Mouse (Mus musculus) kidney, adult 8-10 months (tissue): ENCODE measurements around the gene Sppl2c.

ENCODE experiments used
- DNase-seq, 2 experiments: peaks; one replicate each; pipeline ENCODE4 v3.0.0; 2022

Gene Sppl2c

GRCm38 (mm10) chr11:104186135-104186836 lies at the start of gene Sppl2c:
Sppl2c (plus strand) TSS chr11:104186327.
- DNase-seq, result no peak

GRCm38 (mm10) chr11:104138976-104139375 lies 47.2 kb upstream of the Sppl2c start:
- DNase-seq, result no peak

DNA sequence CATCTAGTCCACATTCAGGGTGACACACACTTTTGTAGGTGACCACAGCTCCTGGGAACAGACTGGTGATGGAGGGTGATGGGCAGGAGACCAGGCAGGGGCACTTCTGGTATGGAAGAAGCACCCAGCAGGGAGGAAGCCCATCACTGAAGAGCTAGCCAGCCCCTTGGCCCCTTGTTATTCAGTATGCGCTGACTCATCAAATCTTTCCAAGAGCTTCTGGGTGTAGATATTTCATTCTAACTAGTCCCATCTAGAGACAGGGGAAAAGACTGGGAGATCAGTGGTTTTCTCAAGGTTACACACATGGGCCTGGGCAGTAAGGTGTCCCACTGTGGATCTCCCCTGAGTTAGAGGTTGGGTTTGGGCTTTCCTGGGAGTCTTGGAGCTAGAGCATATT lies 41.2 kb upstream of the Sppl2c start:
- no peak for DNase-seq

DNA sequence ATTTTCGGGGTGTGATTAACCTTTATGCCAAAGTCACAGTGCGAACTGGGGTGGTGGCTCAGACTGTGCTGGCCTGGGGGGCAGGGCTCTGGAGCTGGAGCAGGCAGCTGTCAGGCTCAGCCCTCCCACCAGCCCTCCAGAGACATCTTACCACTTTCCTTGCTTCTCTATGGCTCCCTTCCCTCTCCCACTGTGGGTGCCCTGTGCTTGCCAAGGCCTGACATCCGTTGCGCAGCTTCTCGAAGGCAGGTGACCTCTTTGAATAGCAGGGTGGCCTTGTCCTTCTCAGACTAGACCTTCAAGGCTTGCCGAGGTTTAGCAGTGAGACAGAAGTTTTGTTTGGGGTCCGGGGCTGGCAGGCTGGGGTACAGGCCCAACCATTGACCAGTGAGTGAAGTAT lies 37.3 kb upstream of the Sppl2c start:
- DNase-seq, result no peak

- DNase-seq, result no peak
Measured at GRCm38 (mm10) chr11:104150911-104151310, 35.2 kb upstream of the Sppl2c start.

GRCm38 (mm10) chr11:104154332-104154731 lies 31.8 kb upstream of the Sppl2c start:
- no peak for DNase-seq

DNA sequence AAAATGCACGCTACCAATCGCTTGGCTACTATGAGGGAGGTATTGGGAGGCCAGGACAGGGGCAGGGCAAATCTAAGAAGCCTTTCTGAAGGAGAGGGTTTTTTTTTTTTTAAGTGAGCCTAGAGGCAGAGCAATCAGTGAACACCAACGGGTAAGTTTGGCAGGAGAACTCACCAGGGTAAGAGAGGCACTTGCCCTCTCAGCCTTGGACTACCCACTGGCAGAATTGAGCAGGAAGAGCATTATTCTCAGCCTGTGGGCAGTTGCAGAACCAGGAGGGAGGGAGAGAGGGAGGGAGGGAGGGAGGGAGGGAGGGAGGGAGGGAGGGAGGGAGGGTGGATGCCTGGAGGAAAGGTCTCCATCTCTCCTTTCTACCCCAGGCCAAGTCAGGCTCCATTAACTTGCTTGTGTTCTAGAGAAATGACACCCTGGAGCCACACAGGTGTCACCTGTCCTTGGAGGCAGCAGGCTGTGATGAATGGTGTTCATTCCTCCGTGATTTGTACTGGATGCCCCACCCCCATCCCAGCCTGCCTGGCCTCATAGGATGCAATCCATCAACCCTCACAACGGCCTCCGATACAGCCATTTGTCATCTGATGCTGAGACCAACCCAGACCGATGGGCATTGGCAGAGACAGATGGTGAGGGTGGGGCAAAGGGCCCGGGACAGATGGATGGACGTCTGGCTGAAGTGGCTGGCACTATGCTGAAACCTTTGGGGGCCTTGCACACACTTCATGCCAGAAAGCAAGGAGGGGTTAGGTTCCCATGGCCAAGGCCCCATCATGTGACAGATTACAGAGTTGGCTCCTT lies 31.1 kb upstream of the Sppl2c start:
- no peak for DNase-seq

- no peak for DNase-seq
Measured at GRCm38 (mm10) chr11:104155899-104156298, 30.2 kb upstream of the Sppl2c start.

GRCm38 (mm10) chr11:104156391-104156790 lies 29.7 kb upstream of the Sppl2c start:
- no peak for DNase-seq

DNA sequence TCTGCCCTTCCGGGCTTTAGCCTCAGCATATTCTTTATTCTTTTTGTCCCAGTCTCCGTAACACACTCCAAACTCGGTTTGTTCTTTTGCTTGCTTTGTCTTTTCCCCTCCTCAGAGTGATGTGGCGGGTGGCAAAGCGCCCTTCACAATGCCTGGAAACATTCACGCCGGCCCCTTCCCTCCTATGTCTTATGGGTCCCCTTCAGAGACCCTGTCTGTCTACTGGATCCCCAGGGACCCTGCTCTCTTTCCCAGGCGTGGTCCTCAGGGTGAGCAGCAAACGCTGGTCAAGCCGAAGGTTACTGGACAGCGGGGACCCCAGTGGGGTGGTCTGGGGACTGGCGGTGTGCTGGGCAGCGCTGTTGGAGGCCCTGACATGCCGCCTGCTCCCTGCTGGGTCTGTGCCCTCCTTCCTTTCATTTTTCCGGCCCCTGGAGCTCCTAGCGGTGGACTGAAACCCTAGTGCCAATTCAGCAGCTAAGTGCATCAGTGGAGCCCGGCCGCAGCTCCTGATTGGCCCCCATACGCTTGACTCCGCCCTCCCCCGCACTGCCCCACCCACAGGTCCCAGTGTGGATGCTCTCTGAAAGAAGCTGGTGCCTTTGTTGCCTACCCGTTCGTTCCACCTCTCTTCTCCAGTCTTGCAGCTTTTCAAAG lies 28.4 kb upstream of the Sppl2c start:
- peak; percentile 11 to 18 for DNase-seq

- DNase-seq, result no peak
Measured at GRCm38 (mm10) chr11:104158260-104158907, 27.7 kb upstream of the Sppl2c start.

DNA sequence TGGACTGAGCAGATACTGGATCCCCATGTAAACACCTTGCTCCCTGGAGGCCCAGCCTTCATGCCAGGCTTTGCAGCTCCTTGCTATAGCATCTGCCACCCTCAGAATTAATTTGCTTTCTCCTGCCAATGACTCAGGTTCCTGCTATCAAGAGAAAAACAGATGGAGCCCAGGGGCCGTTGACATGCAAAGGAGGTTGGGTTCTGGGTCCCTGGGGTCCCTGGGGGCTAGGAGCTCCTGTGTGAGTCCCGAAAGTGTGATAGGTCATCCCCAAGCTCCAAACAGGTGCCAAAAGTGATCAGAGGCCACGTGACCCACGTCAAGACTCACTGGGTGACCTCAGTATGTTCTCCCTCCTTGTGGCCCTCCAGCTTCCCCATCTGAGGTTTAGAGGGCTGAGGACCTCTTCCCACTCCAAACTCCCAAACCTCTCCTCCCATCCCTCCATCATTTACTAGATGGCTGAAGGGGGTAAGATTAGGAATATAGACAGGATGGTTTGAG lies 26.3 kb upstream of the Sppl2c start:
- DNase-seq, result no peak

DNA sequence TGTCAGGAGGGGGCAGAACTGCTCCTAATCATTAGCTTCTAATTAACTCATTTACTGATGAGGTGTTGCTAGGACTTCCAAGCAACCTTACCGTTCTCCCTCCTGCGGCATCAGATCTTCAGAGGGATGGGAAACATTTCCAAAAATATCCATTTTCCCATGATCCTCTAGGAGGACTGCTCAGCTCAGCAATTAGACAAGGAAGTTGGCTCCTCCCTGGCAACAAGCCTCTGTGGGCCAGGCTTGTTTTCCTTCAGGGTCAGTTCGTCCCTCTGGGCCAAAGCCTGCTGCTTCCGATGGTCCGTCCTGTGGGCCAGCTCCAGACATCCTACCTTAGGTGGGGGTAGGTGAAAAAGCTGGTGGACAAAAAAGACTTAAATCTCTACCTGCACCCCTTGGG lies 25.0 kb upstream of the Sppl2c start:
- DNase-seq, result no peak

DNA sequence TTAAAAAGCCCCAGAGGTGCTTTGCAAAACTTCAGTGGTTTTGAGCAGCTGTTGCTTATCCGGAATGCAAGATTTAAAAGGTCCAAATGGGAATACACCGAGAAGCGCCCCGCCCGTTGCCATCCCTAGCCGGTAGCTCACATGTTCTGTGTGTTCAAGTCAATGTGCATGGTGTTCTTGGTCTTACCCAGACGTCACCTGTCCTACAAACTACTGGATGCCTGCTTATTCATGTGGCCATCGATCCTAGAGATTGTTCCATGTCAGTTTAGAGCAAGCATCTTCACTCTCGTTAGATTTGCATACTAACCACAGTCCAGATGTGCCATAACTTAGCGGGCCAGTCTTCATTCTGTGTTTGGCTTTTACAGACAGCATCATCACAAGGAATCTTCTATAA lies 21.9 kb upstream of the Sppl2c start:
- DNase-seq, result no peak

- peak; percentile 7 to 57 for DNase-seq
Measured at GRCm38 (mm10) chr11:104171281-104171781, 14.8 kb upstream of the Sppl2c start.

- DNase-seq, result no peak
Measured at GRCm38 (mm10) chr11:104178893-104179292, 7.2 kb upstream of the Sppl2c start.

- DNase-seq, result no peak
Measured at GRCm38 (mm10) chr11:104179804-104180203, 6.3 kb upstream of the Sppl2c start.

GRCm38 (mm10) chr11:104182141-104182540 lies 4.0 kb upstream of the Sppl2c start:
- DNase-seq, result no peak

DNA sequence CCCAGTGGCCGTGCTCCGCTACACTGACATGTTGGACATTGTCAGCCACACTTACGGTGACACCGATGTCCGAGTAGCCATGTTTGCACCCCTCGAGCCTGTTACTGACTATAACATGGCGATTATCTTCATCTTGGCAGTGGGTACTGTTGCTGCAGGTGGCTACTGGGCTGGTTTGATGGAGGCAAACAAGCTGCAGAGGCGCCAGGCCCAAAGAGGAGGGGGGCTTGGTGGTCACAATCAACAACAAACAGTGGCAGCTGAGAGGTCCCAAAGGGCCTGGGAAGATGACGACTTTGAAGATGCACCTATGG lies 667 bp downstream of the Sppl2c start:
- DNase-seq, result no peak

GRCm38 (mm10) chr11:104187766-104188165 lies 1.6 kb downstream of the Sppl2c start:
- no peak for DNase-seq

DNA sequence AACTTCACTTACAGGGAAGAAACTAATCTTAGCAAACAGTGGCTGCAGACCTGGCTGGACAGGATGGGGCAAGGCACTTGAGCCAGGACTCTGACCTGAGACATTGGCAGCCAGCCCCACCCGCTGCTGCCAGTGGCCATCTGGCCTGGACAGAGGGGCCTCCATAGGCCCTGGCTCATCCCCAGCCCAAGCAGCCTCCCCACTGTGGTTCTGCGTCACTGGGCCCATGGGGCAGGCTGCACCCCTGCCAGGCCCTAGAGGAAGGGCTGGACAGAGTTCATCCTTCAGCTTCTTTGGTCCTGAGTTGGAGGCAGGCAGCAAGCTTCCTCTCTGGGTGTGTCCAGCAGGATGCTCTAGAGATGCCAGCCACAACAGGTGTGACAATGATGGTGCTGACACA lies 3.9 kb downstream of the Sppl2c start:
- peak in 1 of 2 experiments; percentile 4 for DNase-seq

GRCm38 (mm10) chr11:104195382-104195781 lies 9.3 kb downstream of the Sppl2c start:
- DNase-seq, result no peak

- DNase-seq, result peak; percentile 64 to 86
Measured at GRCm38 (mm10) chr11:104195791-104196190, 9.7 kb downstream of the Sppl2c start.
